Mouse (Mus musculus) hindbrain, embryonic 10.5 days (tissue): ENCODE measurements around the gene Shq1. TPM values are rescaled to one million over a fixed set of nuclear protein-coding genes. Genes with fewer than 3 reads are reported as not detected.

Experiments
- DNase-seq: peaks from one replicate; pipeline ENCODE4 v3.0.0-alpha.2; 2017; ENCODE audit warnings: low spot score
- H3K27ac ChIP-seq: fragments of 300-500 bp; sonication (generic); 2 replicates; pipeline ENCODE4 v1.5.1; 2016; ENCODE audit warnings: mild to moderate bottlenecking, moderate library complexity
- H3K27me3 ChIP-seq: fragments of 300-500 bp; sonication (generic); 2 replicates; pipeline ENCODE4 v1.6.1; 2016; ENCODE audit warnings: mild to moderate bottlenecking; ENCODE audit not compliant: poor library complexity, insufficient read depth, severe bottlenecking
- H3K36me3 ChIP-seq: fragments of 300-500 bp; sonication (generic); 2 replicates; pipeline ENCODE4 v1.6.1; 2016; ENCODE audit warnings: mild to moderate bottlenecking, moderate library complexity
- H3K4me1 ChIP-seq: fragments of 300-500 bp; sonication (generic); replicated peaks from 2 replicates; pipeline ENCODE4 v1.6.1; 2016; ENCODE audit warnings: mild to moderate bottlenecking
- H3K4me3 ChIP-seq: fragments of 300-500 bp; sonication (generic); 2 replicates; pipeline ENCODE4 v1.5.1; 2016; ENCODE audit warnings: mild to moderate bottlenecking, moderate library complexity
- H3K9me3 ChIP-seq: fragments of 300-500 bp; sonication (generic); 2 replicates; pipeline ENCODE4 v1.6.1; 2016; ENCODE audit warnings: mild to moderate bottlenecking, moderate library complexity
- WGBS: fragments of 180-500 bp; shearing (Covaris S2); methylation state at CpG from one replicate; pipeline ENCODE4 v1.1.7; 2016; 5-methylcytosine and 5-hydroxymethylcytosine counted together
- polyA plus RNA-seq: library from polyadenylated mRNA; unstranded; fragments of >200 nt; fragmentation: Nextera tagmentation; extraction: Ambion mirVana; gene quantifications from 2 replicates; pipeline ENCODE4 v1.2.1, GENCODE M21; 2016

Shq1 gene
- polyA plus RNA-seq, 1 experiment from 2014 or later = 19.1 TPM

DNA sequence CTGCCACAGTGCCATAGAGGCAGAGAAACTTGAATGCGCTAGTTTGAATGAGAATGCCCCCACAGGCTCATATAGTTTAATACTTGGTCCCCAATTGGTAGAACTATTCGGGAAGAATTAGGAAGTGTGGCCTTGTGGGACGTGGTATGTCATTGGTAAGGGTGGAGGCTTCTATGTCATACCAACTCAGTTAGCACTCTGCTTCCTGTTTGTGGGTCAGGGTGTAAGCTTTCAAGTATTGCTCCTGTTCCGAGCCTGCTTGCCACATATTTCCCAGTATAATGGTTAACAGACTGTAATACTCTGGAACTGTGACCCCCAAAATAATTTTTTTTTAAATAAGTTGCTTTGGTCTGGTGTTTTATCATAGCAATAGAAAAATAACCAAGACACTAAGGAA lies 54.8 kb downstream of the Shq1 start:
- no peak overlapping the region for H3K27ac ChIP-seq
- no peaks in the 10 kb centered on the region for H3K27me3 ChIP-seq
- peaks cover 11% of the 10 kb centered on the region for H3K36me3 ChIP-seq
- 0 out of 2 replicates have a peak, but pooled peaks cover 7% of the 10 kb centered on the region for H3K4me1 ChIP-seq
- H3K4me3 ChIP-seq = no peak overlapping the region
- WGBS = 92% methylated on average over 4 of the region's 4 CpGs
- H3K9me3 ChIP-seq = no peaks in the 10 kb centered on the region
- DNase-seq = no peak

DNA sequence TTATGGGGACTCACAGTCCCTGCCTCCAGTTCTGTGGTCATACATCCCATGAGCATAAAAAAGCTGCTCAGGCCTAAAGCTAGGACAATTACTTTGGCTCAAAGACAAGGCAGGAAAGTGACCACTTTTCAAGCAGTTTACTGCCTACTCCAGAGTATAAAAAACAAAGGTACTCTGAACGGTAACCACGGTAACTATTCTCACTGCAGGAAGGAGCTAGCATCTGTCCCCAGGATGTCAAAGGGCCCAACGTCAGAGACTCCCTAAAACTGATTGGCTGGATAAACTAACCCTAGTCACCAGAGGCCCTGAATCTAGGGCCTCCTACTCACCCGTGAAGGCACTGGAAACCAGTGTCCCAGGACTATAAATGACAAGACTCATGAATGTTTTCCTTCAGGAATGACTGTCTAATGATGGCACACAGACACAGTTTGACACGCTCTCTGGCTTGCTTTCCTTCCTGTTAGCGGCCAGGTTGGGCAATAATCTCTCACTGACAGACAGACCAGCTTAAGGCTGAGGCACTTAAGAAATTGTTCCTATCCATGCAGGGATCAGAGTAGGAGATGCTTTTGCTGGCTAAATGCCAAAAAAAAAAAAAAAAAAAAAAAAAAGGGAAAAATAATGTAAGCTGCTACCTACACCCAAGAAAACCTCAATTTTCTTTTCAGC lies 57.2 kb downstream of the Shq1 start:
- WGBS = 66% methylated on average over 6 of the region's 6 CpGs
- Histone ChIP-seq H3K9me3 (no peaks in the 10 kb centered on the region), H3K36me3 (peaks cover 10% of the 10 kb centered on the region), H3K4me1 (0 out of 2 replicates have a peak, but pooled peaks cover 7% of the 10 kb centered on the region), H3K4me3 (no peak overlapping the region), H3K27me3 (no peaks in the 10 kb centered on the region), H3K27ac (no peak overlapping the region)
- DNase-seq = no peak

DNA sequence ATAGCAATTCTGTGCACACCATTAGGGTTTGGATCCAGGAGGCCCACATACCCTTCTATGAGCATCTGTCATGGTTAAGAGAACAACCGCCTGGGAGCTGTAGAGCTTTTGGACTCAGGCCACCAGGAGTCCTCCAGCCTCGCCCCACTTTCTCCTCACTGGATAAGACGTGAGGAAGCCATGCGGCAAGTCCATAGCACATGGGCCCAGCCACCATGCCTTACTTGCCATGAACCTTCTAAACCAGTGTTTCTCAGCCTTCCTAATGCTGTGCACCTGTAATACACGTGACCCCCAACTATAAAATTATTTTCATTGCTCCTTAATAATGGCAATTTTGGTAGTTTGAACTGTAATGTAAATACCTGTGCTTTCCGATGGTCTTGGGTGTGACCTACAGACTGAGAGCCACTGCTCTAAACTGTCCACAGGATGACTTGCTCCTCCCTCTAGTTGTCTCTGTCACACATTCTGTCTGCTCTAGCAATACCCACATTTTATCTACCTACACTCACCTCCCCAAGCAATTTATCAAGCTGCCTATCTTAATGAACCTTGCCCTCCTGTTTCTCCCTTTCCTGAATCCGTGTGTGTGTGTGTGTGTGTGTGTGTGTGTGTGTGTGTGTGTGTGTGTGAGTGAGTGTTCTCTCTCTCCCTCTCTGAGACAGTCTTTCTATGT lies 59.9 kb downstream of the Shq1 start:
- DNase-seq = no peak
- H3K27me3 ChIP-seq = no peaks in the 10 kb centered on the region
- 0 out of 2 replicates have a peak, but pooled peaks cover 7% of the 10 kb centered on the region for H3K4me1 ChIP-seq
- H3K36me3 ChIP-seq = peaks cover 17% of the 10 kb centered on the region
- H3K9me3 ChIP-seq = no peaks in the 10 kb centered on the region
- no peak overlapping the region for H3K4me3 ChIP-seq
- WGBS = 92% methylated on average over 7 of the region's 7 CpGs
- no peak overlapping the region for H3K27ac ChIP-seq

DNA sequence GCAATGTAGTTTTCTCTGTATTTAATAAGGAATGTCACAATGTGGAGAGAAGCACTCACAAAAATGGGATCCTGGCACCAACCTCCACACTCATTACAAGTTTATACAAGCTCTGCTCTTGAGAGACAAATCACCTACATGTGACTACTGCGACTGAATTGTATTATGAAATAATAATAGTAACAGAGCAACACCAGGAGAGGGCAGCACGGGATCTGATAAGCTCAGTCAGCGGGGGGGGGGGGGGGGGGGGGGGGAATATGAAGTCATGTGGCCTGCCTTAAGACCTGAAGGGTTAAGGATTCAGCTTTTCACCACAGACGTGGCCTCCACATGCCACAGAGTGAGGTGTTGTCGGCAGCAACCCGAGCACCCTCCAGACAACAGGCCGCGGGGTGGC lies 60.8 kb downstream of the Shq1 start:
- no peaks in the 10 kb centered on the region for H3K27me3 ChIP-seq
- H3K4me3 ChIP-seq = no peak overlapping the region
- H3K9me3 ChIP-seq = no peaks in the 10 kb centered on the region
- DNase-seq = no peak
- 81% methylated on average over 7 of the region's 8 CpGs for WGBS
- H3K27ac ChIP-seq = no peak overlapping the region
- H3K4me1 ChIP-seq = 0 out of 2 replicates have a peak, but pooled peaks cover 7% of the 10 kb centered on the region
- peaks cover 17% of the 10 kb centered on the region for H3K36me3 ChIP-seq

DNA sequence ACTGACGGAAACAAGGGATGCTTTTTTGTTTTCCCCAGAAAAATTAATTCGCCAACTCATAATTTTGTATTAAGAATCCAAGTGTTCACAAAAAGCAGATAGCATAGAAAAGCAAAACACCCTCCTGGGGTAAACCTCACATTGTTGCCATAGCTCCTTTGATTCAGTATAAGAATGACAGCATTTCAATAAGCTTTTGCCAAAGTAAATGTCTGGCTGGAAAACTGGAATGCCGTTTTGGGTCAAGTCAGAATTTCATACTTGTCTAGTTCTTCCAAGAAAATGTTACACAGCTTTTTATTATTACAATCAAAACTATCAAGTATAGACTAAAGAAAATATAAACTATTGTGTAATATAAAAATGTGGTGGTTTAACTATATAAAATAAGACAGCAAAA lies 61.7 kb downstream of the Shq1 start:
- H3K4me3 ChIP-seq = no peak overlapping the region
- 0 out of 2 replicates have a peak, but pooled peaks cover 7% of the 10 kb centered on the region for H3K4me1 ChIP-seq
- no peak for DNase-seq
- peaks cover 17% of the 10 kb centered on the region for H3K36me3 ChIP-seq
- H3K9me3 ChIP-seq = no peaks in the 10 kb centered on the region
- 86% methylated on average over 3 of the region's 3 CpGs for WGBS
- H3K27me3 ChIP-seq = no peaks in the 10 kb centered on the region
- H3K27ac ChIP-seq = no peak overlapping the region

DNA sequence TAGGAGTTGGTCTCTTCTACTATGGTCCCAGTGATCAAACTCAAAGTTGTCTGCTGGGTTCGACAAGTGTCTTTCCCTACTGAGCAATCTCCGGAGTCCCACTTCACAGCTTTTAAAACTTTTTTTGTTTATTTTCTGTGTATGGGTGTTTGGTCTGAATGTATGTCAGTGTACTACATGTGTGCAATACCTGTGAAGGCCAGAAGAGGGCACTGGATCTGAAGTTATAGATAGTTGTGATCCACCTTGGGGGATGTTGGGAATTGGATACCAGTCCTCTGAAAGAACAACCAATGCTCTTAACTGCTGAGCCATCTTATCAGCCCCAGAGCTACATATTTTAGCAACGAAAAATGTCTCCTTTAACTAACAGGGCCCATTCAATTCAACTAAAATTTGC lies 62.5 kb downstream of the Shq1 start:
- no peak for DNase-seq
- Histone ChIP-seq H3K27me3 (no peaks in the 10 kb centered on the region), H3K4me1 (0 out of 2 replicates have a peak, but pooled peaks cover 3% of the 10 kb centered on the region)

DNA sequence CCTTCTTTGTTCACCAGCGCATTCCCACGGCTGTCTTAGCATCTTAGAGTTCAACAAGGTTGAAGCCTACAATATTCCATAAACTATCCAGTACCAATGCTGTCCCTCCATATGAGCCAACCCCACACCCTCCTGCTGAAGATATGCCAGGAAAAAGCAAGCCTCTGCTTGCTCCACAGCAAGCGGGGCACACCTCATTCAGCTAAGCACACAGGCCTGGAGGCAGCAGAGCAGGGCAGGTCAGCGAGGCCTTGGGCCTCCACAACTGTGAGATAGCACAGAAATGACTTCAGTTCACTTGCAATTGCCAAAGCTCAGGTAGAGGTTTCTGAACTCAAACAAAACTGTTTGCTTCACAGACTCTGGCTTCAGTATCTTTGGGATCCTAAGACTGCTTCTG lies 64.2 kb downstream of the Shq1 start:
- Histone ChIP-seq H3K27ac (no peak overlapping the region), H3K4me1 (peaks cover 13% of the 10 kb centered on the region; the same call in 1 of the 2 replicates), H3K27me3 (no peaks in the 10 kb centered on the region), H3K9me3 (no peaks in the 10 kb centered on the region), H3K4me3 (no peak overlapping the region), H3K36me3 (peaks cover 21% of the 10 kb centered on the region)
- 80% methylated on average over 4 of the region's 4 CpGs for WGBS
- no peak for DNase-seq

More for the DNA sequence above, 62.5 kb downstream of the Shq1 start:
- WGBS = 94% methylated on average over 3 of the region's 3 CpGs
- H3K4me3 ChIP-seq = no peak overlapping the region
- H3K9me3 ChIP-seq = no peaks in the 10 kb centered on the region
- peaks cover 17% of the 10 kb centered on the region for H3K36me3 ChIP-seq
- H3K27ac ChIP-seq = no peak overlapping the region

DNA sequence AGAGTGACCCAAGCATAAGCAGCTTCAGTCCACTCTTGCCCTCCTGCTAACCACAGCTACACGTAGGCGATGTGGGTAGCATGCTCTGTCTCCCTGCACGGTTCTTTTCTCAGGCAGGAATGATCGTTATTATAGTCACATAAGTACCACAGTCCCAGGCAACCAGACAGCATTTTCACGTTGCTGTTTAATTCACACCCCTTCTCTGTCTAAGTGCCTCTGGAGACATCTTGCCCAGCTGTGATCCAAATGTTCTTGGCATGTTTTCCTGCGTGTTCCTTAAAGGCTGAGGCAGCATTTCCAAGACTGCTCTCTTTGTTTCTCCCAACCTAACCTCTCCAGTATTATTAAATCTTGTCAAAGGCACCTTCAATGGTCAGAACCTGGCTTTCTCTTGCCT lies 67.3 kb downstream of the Shq1 start:
- 90% methylated on average over 6 of the region's 6 CpGs for WGBS

DNA sequence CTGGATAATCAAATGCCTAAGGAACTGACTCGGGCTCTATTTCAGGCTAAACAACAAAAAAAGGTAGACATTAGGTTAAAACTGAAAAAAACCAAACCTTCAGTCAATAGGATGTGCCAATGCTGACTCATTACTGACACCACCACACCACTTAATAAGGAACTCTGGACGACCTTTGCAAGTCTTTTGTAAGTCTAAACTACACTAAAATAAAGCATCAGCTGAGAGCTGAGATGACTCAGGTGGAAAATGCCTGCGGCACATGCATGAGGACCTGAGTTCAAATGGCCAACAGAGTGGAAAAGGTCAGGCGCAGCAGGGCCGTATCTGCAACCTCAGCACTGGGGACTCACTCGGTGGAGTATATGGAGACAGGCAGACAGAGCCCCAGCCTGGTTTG lies 69.3 kb downstream of the Shq1 start:
- Histone ChIP-seq H3K4me1 (peaks cover 13% of the 10 kb centered on the region; the same call in 1 of the 2 replicates), H3K9me3 (no peaks in the 10 kb centered on the region), H3K27ac (no peak overlapping the region), H3K4me3 (no peak overlapping the region), H3K27me3 (no peaks in the 10 kb centered on the region), H3K36me3 (peaks cover 4% of the 10 kb centered on the region; the same call in 1 of the 2 replicates)
- WGBS = 92% methylated on average over 6 of the region's 6 CpGs
- DNase-seq = no peak

More for the DNA sequence above, 67.3 kb downstream of the Shq1 start:
- no peaks in the 10 kb centered on the region for H3K9me3 ChIP-seq
- peaks cover 10% of the 10 kb centered on the region; the same call in 1 of the 2 replicates for H3K36me3 ChIP-seq
- H3K4me1 ChIP-seq = peaks cover 13% of the 10 kb centered on the region; the same call in 1 of the 2 replicates
- DNase-seq = no peak
- no peaks in the 10 kb centered on the region for H3K27me3 ChIP-seq
- no peak overlapping the region for H3K27ac ChIP-seq
- no peak overlapping the region for H3K4me3 ChIP-seq

DNA sequence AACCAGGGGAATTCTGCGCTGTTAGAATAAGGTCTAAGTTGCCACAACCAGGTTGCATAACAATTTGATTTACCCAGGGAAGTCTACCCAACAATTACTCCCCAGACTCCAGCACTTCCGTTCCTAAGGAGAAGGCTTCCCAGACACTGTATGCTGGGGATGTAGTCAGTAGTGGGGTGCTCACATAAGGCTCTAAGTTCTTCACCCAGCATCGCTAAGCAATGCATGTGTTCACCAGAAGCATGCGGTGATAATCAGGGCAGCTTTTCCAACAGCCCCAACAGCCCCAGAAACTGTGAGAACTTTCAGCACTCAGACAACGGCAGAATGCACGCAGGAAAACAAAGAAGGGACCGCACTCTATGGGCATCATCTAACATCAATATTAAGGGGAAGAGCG lies 77.1 kb downstream of the Shq1 start:
- WGBS = 43% methylated on average over 8 of the region's 8 CpGs
- DNase-seq = peak; percentile 13
- H3K4me1 ChIP-seq = peaks cover 23% of the 10 kb centered on the region
- H3K9me3 ChIP-seq = no peaks in the 10 kb centered on the region
- no peak overlapping the region for H3K4me3 ChIP-seq
- no peaks in the 10 kb centered on the region for H3K27me3 ChIP-seq
- H3K27ac ChIP-seq = peak overlapping the region; percentile 47
- H3K36me3 ChIP-seq = no peaks in the 10 kb centered on the region

DNA sequence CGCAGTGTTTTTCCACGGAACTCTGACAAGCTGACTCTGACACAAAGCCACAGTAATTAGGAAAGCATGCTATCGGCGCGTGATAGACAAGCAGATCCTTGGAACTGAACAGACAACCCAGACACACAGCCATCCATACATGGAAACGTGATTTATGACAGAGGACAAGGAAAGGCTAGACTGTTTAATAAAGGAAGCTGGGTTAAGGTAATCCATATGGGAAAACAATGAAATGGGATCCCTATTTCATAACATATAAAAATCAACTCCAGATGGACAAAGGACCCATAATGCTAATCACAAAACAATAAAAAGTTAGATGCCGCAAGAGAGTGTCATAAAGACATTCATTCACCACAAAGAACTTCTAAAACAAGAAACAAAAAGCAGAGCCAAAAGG lies 78.0 kb downstream of the Shq1 start:
- no peak overlapping the region for H3K4me3 ChIP-seq
- no peak for DNase-seq
- 0 out of 2 replicates have a peak overlapping the region, but pooled peaks have one; percentile 23 for H3K27ac ChIP-seq
- no peaks in the 10 kb centered on the region for H3K36me3 ChIP-seq
- H3K9me3 ChIP-seq = no peaks in the 10 kb centered on the region
- H3K4me1 ChIP-seq = peaks cover 23% of the 10 kb centered on the region
- H3K27me3 ChIP-seq = no peaks in the 10 kb centered on the region
- 47% methylated on average over 7 of the region's 7 CpGs for WGBS

DNA sequence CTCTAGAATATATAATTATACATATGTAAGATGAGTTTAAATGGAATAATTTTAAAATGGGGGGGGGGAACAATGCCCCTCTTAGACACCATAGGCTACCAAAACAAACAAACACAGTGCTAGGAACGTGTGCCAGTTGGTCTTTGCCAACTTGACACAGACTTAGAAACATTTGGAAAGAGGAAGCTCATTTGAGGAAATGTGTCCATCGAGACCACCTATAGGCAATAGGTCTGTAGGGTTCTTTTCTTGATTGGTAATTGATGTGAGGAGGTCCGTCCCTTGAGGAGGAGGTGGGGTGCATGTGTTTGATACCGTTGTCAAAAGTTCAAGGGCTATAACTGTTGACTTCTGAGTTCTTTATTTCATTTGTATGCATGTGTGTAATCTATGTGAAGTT lies 80.4 kb downstream of the Shq1 start:
- Histone ChIP-seq H3K4me3 (no peak overlapping the region), H3K9me3 (no peaks in the 10 kb centered on the region), H3K36me3 (no peaks in the 10 kb centered on the region), H3K27me3 (no peaks in the 10 kb centered on the region), H3K4me1 (peaks cover 38% of the 10 kb centered on the region), H3K27ac (no peak overlapping the region)
- WGBS = 84% methylated on average over 4 of the region's 4 CpGs
- DNase-seq = no peak

DNA sequence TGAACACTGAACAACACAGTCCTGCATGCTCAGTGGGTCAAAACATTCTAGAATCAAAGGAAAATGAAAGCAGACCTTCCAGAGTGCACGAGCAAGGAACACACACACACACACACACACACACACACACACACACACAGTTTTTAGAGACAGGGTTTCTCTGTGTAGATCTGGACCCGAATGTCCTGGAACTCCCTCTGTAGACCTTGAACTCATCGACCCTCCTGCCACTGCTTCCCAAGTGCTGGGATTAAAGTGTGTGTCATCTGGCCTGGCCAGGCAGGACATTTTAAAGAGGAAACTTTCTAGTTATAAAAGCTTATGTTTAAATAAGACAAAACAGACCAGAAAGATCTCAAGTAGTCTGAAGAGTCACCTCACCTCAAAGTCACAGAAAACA lies 82.1 kb downstream of the Shq1 start:
- Histone ChIP-seq H3K27me3 (no peaks in the 10 kb centered on the region), H3K4me1 (peaks cover 28% of the 10 kb centered on the region), H3K4me3 (no peak overlapping the region), H3K36me3 (no peaks in the 10 kb centered on the region), H3K9me3 (no peaks in the 10 kb centered on the region), H3K27ac (no peak overlapping the region)
- WGBS = 87% methylated on average over 3 of the region's 3 CpGs
- no peak for DNase-seq
